Mouse (Mus musculus) hindbrain, embryonic 14.5 days (tissue): ENCODE results near the gene Polrmt. TPM values are rescaled to one million over a fixed set of nuclear protein-coding genes. Genes with fewer than 3 reads are reported as not detected.
"Not testable (repeated sequence)": the region's sequence is repeated elsewhere in the genome, so short reads cannot be mapped to it uniquely, and the experiment has no call there.

Source experiments
- ATAC-seq: fragments of 200-750 bp; cut with Nextera tagmentation; 2 replicates; pipeline ENCODE4 v1.8.0; 2017; ENCODE audit warnings: moderate number of reproducible peaks, mild to moderate bottlenecking, moderate TSS enrichment, moderate library complexity; ENCODE audit not compliant: low FRiP score
- DNase-seq: peaks from one replicate; pipeline ENCODE4 v3.0.0-alpha.2; 2015; ENCODE audit warnings: low spot score
- H3K27ac ChIP-seq: fragments of 300-500 bp; sonication (generic); 2 replicates; pipeline ENCODE4 v1.5.1; 2014; ENCODE audit warnings: mild to moderate bottlenecking, moderate library complexity
- H3K27me3 ChIP-seq: fragments of 300-500 bp; sonication (generic); 2 replicates; pipeline ENCODE4 v1.6.1; 2014; ENCODE audit warnings: mild to moderate bottlenecking, low read length, mixed read lengths; ENCODE audit not compliant: control insufficient read depth, insufficient read depth
- H3K36me3 ChIP-seq: fragments of 300-500 bp; sonication (generic); replicated peaks from 2 replicates; pipeline ENCODE4 v1.6.1; 2014; ENCODE audit not compliant: control insufficient read depth, insufficient read depth
- H3K4me1 ChIP-seq: fragments of 300-500 bp; sonication (generic); replicated peaks from 2 replicates; pipeline ENCODE4 v1.6.1; 2014; ENCODE audit warnings: antibody characterized with exemption, low read length, mixed read lengths; ENCODE audit not compliant: control insufficient read depth, insufficient read depth
- H3K4me2 ChIP-seq: fragments of 300-500 bp; sonication (generic); replicated peaks from 2 replicates; pipeline ENCODE4 v1.6.1; 2014; ENCODE audit warnings: mild to moderate bottlenecking, moderate library complexity
- H3K4me3 ChIP-seq: fragments of 300-500 bp; sonication (generic); replicated peaks from 2 replicates; pipeline ENCODE4 v1.5.1; 2014; ENCODE audit warnings: mild to moderate bottlenecking, low read length
- H3K9ac ChIP-seq: fragments of 300-500 bp; sonication (generic); 2 replicates; pipeline ENCODE4 v1.6.1; 2014
- H3K9me3 ChIP-seq: fragments of 300-500 bp; sonication (generic); 2 replicates; pipeline ENCODE4 v1.6.1; 2016; ENCODE audit warnings: low read length; ENCODE audit not compliant: control insufficient read depth
- WGBS: fragments of 180-500 bp; shearing (Covaris S2); extraction: QIAGEN DNeasy Blood & Tissue Kit; methylation state at CpG from one replicate; pipeline ENCODE4 v1.1.7; 2014; 5-methylcytosine and 5-hydroxymethylcytosine counted together
- polyA plus RNA-seq: library from polyadenylated mRNA; unstranded; fragments of >200 nt; fragmentation: Nextera tagmentation; extraction: Ambion mirVana; gene quantifications from 2 replicates; pipeline ENCODE4 v1.2.1, GENCODE M21; 2014

Polrmt gene
- polyA plus RNA-seq, 1 experiment from 2014 or later, result 32.8 TPM

- no peak for ATAC-seq
- Histone ChIP-seq H3K27ac (no peak overlapping the region), H3K9ac (no peak overlapping the region), H3K36me3 (peaks cover 41% of the 10 kb centered on the region), H3K4me2 (no peak overlapping the region), H3K9me3 (no peaks in the 10 kb centered on the region), H3K27me3 (no peaks in the 10 kb centered on the region), H3K4me1 (peaks cover 29% of the 10 kb centered on the region), H3K4me3 (no peak overlapping the region)
- 90% methylated on average over 21 of the region's 21 CpGs for WGBS
- no peak for DNase-seq
Observed at GRCm38 (mm10) chr10:79708668-79709067, 37.7 kb downstream of the Polrmt start.

GRCm38 (mm10) chr10:79707759-79708158 is 38.6 kb downstream of the Polrmt start:
- H3K9ac ChIP-seq, result no peak overlapping the region
- 0 out of 2 replicates have a peak overlapping the region, but pooled peaks have one; percentile 91 for H3K4me2 ChIP-seq
- no peaks in the 10 kb centered on the region for H3K9me3 ChIP-seq
- peaks cover 39% of the 10 kb centered on the region for H3K36me3 ChIP-seq
- DNase-seq, result no peak
- ATAC-seq, result no peak
- H3K27me3 ChIP-seq, result no peaks in the 10 kb centered on the region
- no peak overlapping the region for H3K27ac ChIP-seq
- peaks cover 29% of the 10 kb centered on the region for H3K4me1 ChIP-seq
- 65% methylated on average over 4 of the region's 4 CpGs for WGBS
- H3K4me3 ChIP-seq, result no peak overlapping the region

GRCm38 (mm10) chr10:79707162-79707561 is 39.2 kb downstream of the Polrmt start:
- no peak for DNase-seq
- ATAC-seq, result no peak
- H3K9ac ChIP-seq, result peak overlapping the region; percentile 31; the same call in 1 of the 2 replicates
- H3K4me3 ChIP-seq, result no peak overlapping the region
- H3K4me1 ChIP-seq, result peaks cover 29% of the 10 kb centered on the region
- peak overlapping the region; percentile 91 for H3K4me2 ChIP-seq
- no peaks in the 10 kb centered on the region for H3K9me3 ChIP-seq
- peaks cover 36% of the 10 kb centered on the region for H3K36me3 ChIP-seq
- H3K27ac ChIP-seq, result no peak overlapping the region
- H3K27me3 ChIP-seq, result no peaks in the 10 kb centered on the region
- WGBS, result 79% methylated on average over 1 of the region's 1 CpGs

- no peaks in the 10 kb centered on the region for H3K27me3 ChIP-seq
- H3K36me3 ChIP-seq, result peaks cover 30% of the 10 kb centered on the region
- WGBS, result 93% methylated on average over 5 of the region's 5 CpGs
- ATAC-seq, result no peak
- H3K4me2 ChIP-seq, result peak overlapping the region; percentile 91
- no peak for DNase-seq
- no peaks in the 10 kb centered on the region for H3K9me3 ChIP-seq
- H3K4me1 ChIP-seq, result peaks cover 29% of the 10 kb centered on the region
- peak overlapping the region; percentile 82; the same call in 1 of the 2 replicates for H3K4me3 ChIP-seq
- no peak overlapping the region for H3K27ac ChIP-seq
- 0 out of 2 replicates have a peak overlapping the region, but pooled peaks have one; percentile 31 for H3K9ac ChIP-seq
Observed at GRCm38 (mm10) chr10:79706406-79707094, 39.8 kb downstream of the Polrmt start.

GRCm38 (mm10) chr10:79705951-79706350 is 40.4 kb downstream of the Polrmt start:
- DNase-seq (no peak), ATAC-seq (no peak)
- H3K4me2 ChIP-seq, result peak overlapping the region; percentile 91
- no peaks in the 10 kb centered on the region for H3K27me3 ChIP-seq
- H3K9me3 ChIP-seq, result no peaks in the 10 kb centered on the region
- peaks cover 29% of the 10 kb centered on the region for H3K4me1 ChIP-seq
- 80% methylated on average over 5 of the region's 5 CpGs for WGBS
- H3K36me3 ChIP-seq, result peaks cover 24% of the 10 kb centered on the region
- H3K9ac ChIP-seq, result peak overlapping the region; percentile 31; the same call in 1 of the 2 replicates
- H3K4me3 ChIP-seq, result peak overlapping the region; percentile 82
- H3K27ac ChIP-seq, result no peak overlapping the region

GRCm38 (mm10) chr10:79704970-79705360 is 41.4 kb downstream of the Polrmt start:
- Histone ChIP-seq H3K4me2 (peak overlapping the region; percentile 91), H3K4me3 (peak overlapping the region; percentile 82), H3K27ac (no peak overlapping the region), H3K36me3 (peaks cover 14% of the 10 kb centered on the region), H3K4me1 (peaks cover 29% of the 10 kb centered on the region), H3K27me3 (no peaks in the 10 kb centered on the region), H3K9me3 (no peaks in the 10 kb centered on the region), H3K9ac (peak overlapping the region; percentile 93)
- WGBS, result 7% methylated on average over 10 of the region's 10 CpGs
- ATAC-seq, result no peak
- DNase-seq, result no peak

GRCm38 (mm10) chr10:79704065-79704969 is 42.1 kb downstream of the Polrmt start, which contains the start of gene Bsg:
TSS of gene Bsg (plus strand) at chr10:79704491.
- peak within 1 kb of the TSS; percentile 93 for H3K9ac ChIP-seq
- peaks cover 8% of the 10 kb centered on the region; the same call in 1 of the 2 replicates for H3K36me3 ChIP-seq
- H3K4me1 ChIP-seq, result peaks cover 29% of the 10 kb centered on the region
- ATAC-seq (peak; percentile 96), DNase-seq (peak; percentile 99)
- WGBS, result under 1% methylated on average over 30 of the region's 65 CpGs
- no peaks in the 10 kb centered on the region for H3K9me3 ChIP-seq
- H3K27me3 ChIP-seq, result no peaks in the 10 kb centered on the region
- H3K27ac ChIP-seq, result peak within 1 kb of the TSS; percentile 82
- peak within 1 kb of the TSS; percentile 91 for H3K4me2 ChIP-seq
- peak within 1 kb of the TSS; percentile 82 for H3K4me3 ChIP-seq

- peak overlapping the region; percentile 56; the same call in 1 of the 2 replicates for H3K9ac ChIP-seq
- ATAC-seq (no peak), DNase-seq (no peak)
- peak overlapping the region; percentile 82 for H3K4me3 ChIP-seq
- 80% methylated on average over 10 of the region's 10 CpGs for WGBS
- no peaks in the 10 kb centered on the region for H3K27me3 ChIP-seq
- H3K4me2 ChIP-seq, result peak overlapping the region; percentile 51
- H3K27ac ChIP-seq, result peak overlapping the region; percentile 72
- H3K36me3 ChIP-seq, result no peaks in the 10 kb centered on the region
- no peaks in the 10 kb centered on the region for H3K9me3 ChIP-seq
- H3K4me1 ChIP-seq, result peaks cover 29% of the 10 kb centered on the region
Observed at GRCm38 (mm10) chr10:79703541-79703940, 42.8 kb downstream of the Polrmt start.

- DNase-seq, H3K36me3 ChIP-seq, H3K4me2 ChIP-seq, H3K4me3 ChIP-seq, H3K27me3 ChIP-seq, H3K9me3 ChIP-seq, ATAC-seq, H3K27ac ChIP-seq, H3K9ac ChIP-seq: not testable (repeated sequence)
- peaks cover 29% of the 10 kb centered on the region for H3K4me1 ChIP-seq
- 82% methylated on average over 2 of the region's 4 CpGs for WGBS
Observed at GRCm38 (mm10) chr10:79702970-79703369, 43.4 kb downstream of the Polrmt start.
